Mouse (Mus musculus) stomach, postnatal 0 days (tissue): ENCODE results near the gene Lclat1. TPM values are rescaled to one million over a fixed set of nuclear protein-coding genes. Genes with fewer than 3 reads are reported as not detected.
"Not testable (repeated sequence)": the region's sequence is repeated elsewhere in the genome, so short reads cannot be mapped to it uniquely, and the experiment has no call there.

Source experiments
- ATAC-seq: fragments of 200-750 bp; cut with Nextera tagmentation; 2 replicates; pipeline ENCODE4 v1.8.0; 2017; ENCODE audit not compliant: low FRiP score, low TSS enrichment
- DNase-seq: peaks from one replicate; pipeline ENCODE4 v3.0.0-alpha.2; 2016; ENCODE audit warnings: low spot score
- H3K27ac ChIP-seq: fragments of 300-500 bp; sonication (generic); replicated peaks from 2 replicates; pipeline ENCODE4 v1.5.1; 2014; ENCODE audit warnings: mild to moderate bottlenecking, control low read depth
- H3K27me3 ChIP-seq: fragments of 300-500 bp; sonication (generic); 2 replicates; pipeline ENCODE4 v1.6.1; 2014; ENCODE audit warnings: low read length; ENCODE audit not compliant: control insufficient read depth, insufficient read depth
- H3K36me3 ChIP-seq: fragments of 300-500 bp; sonication (generic); 2 replicates; pipeline ENCODE4 v1.6.1; 2014; ENCODE audit warnings: low read length, mixed read lengths; ENCODE audit not compliant: control insufficient read depth, insufficient read depth
- H3K4me1 ChIP-seq: fragments of 300-500 bp; sonication (generic); replicated peaks from 2 replicates; pipeline ENCODE4 v1.6.1; 2014; ENCODE audit warnings: antibody characterized with exemption; ENCODE audit not compliant: control insufficient read depth, insufficient read depth
- H3K4me2 ChIP-seq: fragments of 300-500 bp; sonication (generic); replicated peaks from 2 replicates; pipeline ENCODE4 v1.6.1; 2014; ENCODE audit warnings: low read depth, mild to moderate bottlenecking, control low read depth, moderate library complexity
- H3K4me3 ChIP-seq: fragments of 300-500 bp; sonication (generic); 2 replicates; pipeline ENCODE4 v1.5.1; 2014; ENCODE audit warnings: low read depth, low read length, control low read depth
- H3K9ac ChIP-seq: fragments of 300-500 bp; sonication (generic); 2 replicates; pipeline ENCODE4 v1.6.1; 2014; ENCODE audit warnings: mild to moderate bottlenecking, low read length, control low read depth, mixed read lengths
- H3K9me3 ChIP-seq: fragments of 300-500 bp; sonication (generic); 2 replicates; pipeline ENCODE4 v1.6.1; 2016; ENCODE audit warnings: low read length; ENCODE audit not compliant: control insufficient read depth
- CTCF ChIP-seq: IDR thresholded peaks from 2 replicates; pipeline ENCODE4 v1.5.1; 2016; ENCODE audit warnings: antibody characterized with exemption, low read depth, mild to moderate bottlenecking, moderate library complexity
- EP300 ChIP-seq: optimal IDR thresholded peaks from 2 replicates; pipeline ENCODE3; 2016; ENCODE audit warnings: antibody characterized with exemption
- WGBS: fragments of 180-500 bp; shearing (Covaris S2); extraction: QIAGEN DNeasy Blood & Tissue Kit; methylation state at CpG from one replicate; pipeline ENCODE4 v1.1.7; 2014; 5-methylcytosine and 5-hydroxymethylcytosine counted together
- polyA plus RNA-seq: library from polyadenylated mRNA; unstranded; fragments of >200 nt; fragmentation: Nextera tagmentation; extraction: Ambion mirVana; gene quantifications from 2 replicates; pipeline ENCODE4 v1.2.1, GENCODE M21; 2015

The Lclat1 gene
- polyA plus RNA-seq, 1 experiment from 2014 or later = 4.3 TPM

DNA sequence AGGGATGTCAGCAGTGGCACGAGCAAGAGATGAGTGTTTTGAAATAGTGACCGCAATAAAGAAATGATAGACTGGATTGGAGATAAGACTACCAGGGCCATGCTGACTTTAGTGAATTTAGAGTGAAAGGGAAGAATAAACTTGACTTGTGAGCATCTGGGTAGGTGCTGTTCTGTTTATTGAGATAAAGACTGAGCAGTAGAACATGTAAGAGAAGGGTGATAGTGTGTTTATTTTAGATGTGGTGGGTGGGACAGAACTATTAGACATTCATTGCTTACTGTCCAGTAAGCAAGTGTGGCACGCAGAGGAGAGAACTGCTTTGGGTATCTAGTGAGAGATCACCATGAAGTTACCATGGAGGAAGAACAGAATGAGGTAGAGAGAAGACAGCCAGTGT is 30.4 kb downstream of the Lclat1 start:
- WGBS = 83% methylated on average over 3 of the region's 3 CpGs
- DNase-seq (no peak), ATAC-seq (no peak)
- Histone ChIP-seq H3K4me2 (no peak overlapping the region), H3K4me3 (no peak overlapping the region), H3K27ac (no peak overlapping the region), H3K36me3 (no peaks in the 10 kb centered on the region), H3K9ac (no peak overlapping the region), H3K27me3 (no peaks in the 10 kb centered on the region), H3K9me3 (no peaks in the 10 kb centered on the region), H3K4me1 (no peaks in the 10 kb centered on the region)
- TF ChIP-seq EP300 (no peak), CTCF (no peak)

DNA sequence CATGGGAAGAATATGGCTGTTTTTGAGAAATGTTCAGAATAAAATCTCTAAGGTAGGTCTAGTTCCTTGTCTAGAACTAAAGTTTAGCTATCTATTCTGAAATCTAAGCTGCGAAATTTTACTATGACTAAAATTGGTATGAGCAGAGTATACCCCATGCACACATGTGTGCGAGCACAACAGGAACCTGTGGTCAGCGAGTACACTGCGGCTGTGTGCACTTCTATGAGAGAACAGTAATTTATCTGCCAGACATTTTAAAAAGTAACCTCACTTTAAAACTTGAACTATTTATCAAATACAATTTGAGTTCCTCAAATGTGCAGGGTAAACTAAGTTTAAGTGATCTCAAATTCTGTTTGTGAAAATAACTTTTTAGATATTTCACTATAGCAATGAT is 34.2 kb downstream of the Lclat1 start:
- ATAC-seq (no peak), DNase-seq (no peak)
- no peaks in the 10 kb centered on the region for H3K4me1 ChIP-seq
- 53% methylated on average over 4 of the region's 4 CpGs for WGBS
- H3K4me2 ChIP-seq = no peak overlapping the region
- H3K9me3 ChIP-seq = no peaks in the 10 kb centered on the region
- no peaks in the 10 kb centered on the region for H3K36me3 ChIP-seq
- H3K9ac ChIP-seq = no peak overlapping the region
- no peak overlapping the region for H3K4me3 ChIP-seq
- TF ChIP-seq CTCF (no peak), EP300 (no peak)
- H3K27ac ChIP-seq = no peak overlapping the region
- H3K27me3 ChIP-seq = no peaks in the 10 kb centered on the region

DNA sequence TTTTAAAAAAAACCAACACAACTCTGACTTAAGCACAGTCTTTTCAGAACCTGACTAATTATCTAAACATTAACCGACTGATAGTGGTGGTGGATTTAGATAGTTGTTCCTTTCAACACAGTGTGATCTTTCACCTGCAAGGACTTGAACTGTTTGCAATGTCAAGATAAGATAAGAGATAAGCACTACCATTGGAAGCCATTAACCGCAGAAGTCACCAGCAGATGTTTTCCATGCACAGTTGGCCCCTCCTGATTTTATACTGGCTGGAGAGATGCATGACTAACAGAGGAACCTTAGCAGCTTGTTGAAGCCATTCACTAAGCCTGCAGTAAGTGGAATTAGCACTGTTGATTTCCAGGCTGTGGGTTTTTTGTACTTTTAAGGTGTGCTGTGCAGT is 34.7 kb downstream of the Lclat1 start:
- H3K27ac ChIP-seq = no peak overlapping the region
- no peak overlapping the region for H3K4me3 ChIP-seq
- WGBS = 29% methylated on average over 2 of the region's 2 CpGs
- H3K27me3 ChIP-seq = no peaks in the 10 kb centered on the region
- ATAC-seq (peak; percentile 85), DNase-seq (peak; percentile 35)
- H3K4me1 ChIP-seq = no peaks in the 10 kb centered on the region
- H3K4me2 ChIP-seq = no peak overlapping the region
- H3K36me3 ChIP-seq = no peaks in the 10 kb centered on the region
- H3K9ac ChIP-seq = no peak overlapping the region
- H3K9me3 ChIP-seq = no peaks in the 10 kb centered on the region
- no peak for TF ChIP-seq CTCF
- TF ChIP-seq EP300 = no peak

DNA sequence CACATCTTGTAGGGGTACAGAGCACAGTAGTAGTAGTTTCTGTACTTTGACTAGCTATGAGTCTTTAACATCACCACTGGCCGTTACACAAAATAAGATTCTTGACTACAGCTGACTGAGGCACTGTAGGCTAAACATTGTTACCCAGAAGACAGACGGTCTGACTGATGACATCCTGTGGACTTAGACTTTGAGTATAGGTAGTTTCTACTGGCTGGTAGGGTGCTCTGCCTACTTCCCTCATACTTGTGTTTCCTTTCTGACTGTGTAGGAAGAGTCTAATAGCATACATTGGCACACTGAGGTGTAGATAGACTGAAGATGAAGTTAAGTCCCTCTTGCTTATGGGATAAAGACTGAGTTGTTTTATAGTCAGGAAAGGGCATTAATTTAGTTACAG is 37.6 kb downstream of the Lclat1 start:
- no peaks in the 10 kb centered on the region for H3K27me3 ChIP-seq
- DNase-seq (no peak), ATAC-seq (no peak)
- no peaks in the 10 kb centered on the region for H3K4me1 ChIP-seq
- no peaks in the 10 kb centered on the region for H3K36me3 ChIP-seq
- H3K4me2 ChIP-seq = no peak overlapping the region
- no peak overlapping the region for H3K27ac ChIP-seq
- 89% methylated on average over 2 of the region's 2 CpGs for WGBS
- H3K9ac ChIP-seq = no peak overlapping the region
- TF ChIP-seq EP300 (no peak), CTCF (no peak)
- no peaks in the 10 kb centered on the region for H3K9me3 ChIP-seq
- H3K4me3 ChIP-seq = no peak overlapping the region

GRCm38 (mm10) chr17:73148607-73149006 is 40.8 kb downstream of the Lclat1 start:
- DNase-seq (no peak), ATAC-seq (no peak)
- Histone ChIP-seq H3K4me3 (no peak overlapping the region), H3K9me3 (no peaks in the 10 kb centered on the region), H3K4me2 (no peak overlapping the region), H3K27me3 (no peaks in the 10 kb centered on the region), H3K4me1 (no peaks in the 10 kb centered on the region), H3K27ac (no peak overlapping the region), H3K9ac (no peak overlapping the region), H3K36me3 (no peaks in the 10 kb centered on the region)
- TF ChIP-seq CTCF (no peak), EP300 (no peak)
- 67% methylated on average over 2 of the region's 2 CpGs for WGBS

DNA sequence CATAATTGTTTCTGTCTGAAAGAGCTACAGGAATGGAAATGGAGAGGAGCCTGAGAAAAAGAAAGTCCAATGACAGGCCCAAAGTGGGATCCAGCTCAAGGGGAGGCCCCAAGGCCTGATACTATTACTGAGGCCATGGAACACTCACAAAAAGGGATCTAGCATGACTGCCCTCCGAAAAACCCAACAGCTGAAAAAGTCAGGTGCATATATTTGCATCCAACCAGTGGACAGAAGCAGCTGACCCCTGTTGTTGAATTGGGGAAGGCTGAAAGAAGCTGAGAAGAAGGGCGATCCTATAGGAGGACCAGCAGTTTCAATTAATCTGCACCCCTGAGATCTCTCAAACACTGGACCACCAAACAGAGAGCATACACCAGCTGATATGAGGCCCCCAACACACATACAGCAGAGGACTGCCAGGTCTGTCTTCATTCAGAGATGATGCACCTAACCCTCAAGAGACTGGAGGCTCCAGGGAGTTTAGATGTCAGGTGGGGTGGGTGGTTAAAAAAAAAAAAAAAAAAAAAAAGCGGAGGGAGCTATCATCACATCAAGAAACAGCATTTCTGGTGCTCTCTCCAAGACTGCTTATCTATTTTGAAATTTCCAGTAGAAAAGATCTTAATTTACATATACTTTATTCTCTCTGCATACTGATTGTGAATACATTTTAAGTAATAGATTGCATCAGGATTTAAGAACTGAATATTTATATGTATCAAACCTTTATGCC is 45.2 kb downstream of the Lclat1 start:
- 89% methylated on average over 3 of the region's 3 CpGs for WGBS
- not testable (repeated sequence) for H3K27me3 ChIP-seq, H3K9ac ChIP-seq, H3K4me1 ChIP-seq, H3K4me2 ChIP-seq, H3K36me3 ChIP-seq, H3K4me3 ChIP-seq, DNase-seq, ATAC-seq, H3K9me3 ChIP-seq, H3K27ac ChIP-seq
